Mouse (Mus musculus): ENCODE measurements around the gene Bcas2. TPM values are rescaled to one million over a fixed set of nuclear protein-coding genes. Genes with fewer than 3 reads are reported as not detected.
"Not testable (repeated sequence)": the region's sequence is repeated elsewhere in the genome, so short reads cannot be mapped to it uniquely, and the experiment has no call there.

Bcas2 gene
- polyA plus RNA-seq, 1 experiment from 2014 or later = 230 TPM

DNA sequence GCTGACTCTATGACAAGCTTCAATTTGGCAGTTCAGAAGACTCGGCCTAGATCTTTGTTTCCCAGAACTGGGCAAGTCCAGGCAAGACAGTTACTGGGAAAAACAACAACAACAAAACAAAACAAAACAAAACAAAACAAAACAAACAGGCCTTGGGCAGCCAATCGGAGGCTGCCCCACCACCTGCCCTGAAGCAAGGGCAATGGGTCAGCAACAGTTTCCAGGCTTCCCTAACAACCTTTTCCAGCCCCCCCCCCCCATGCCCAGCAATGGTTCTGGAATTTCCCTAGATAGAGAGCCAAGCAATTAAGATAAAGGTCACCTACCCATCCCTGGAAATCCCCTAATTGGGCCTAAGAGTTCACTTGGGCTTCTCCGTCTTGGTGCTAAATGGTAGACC, 33.0 kb downstream of the Bcas2 start:
- WGBS = 91% methylated on average over 3 of the region's 3 CpGs
- Histone ChIP-seq H3K4me3 (no peak overlapping the region), H3K4me2 (replicated peaks) (no peak overlapping the region), H3K4me1 (peaks cover 1% of the 10 kb centered on the region; the same call in 1 of the 2 replicates), H3K9me3 (peaks cover 8% of the 10 kb centered on the region; the same call in 1 of the 2 replicates), H3K27ac (no peak overlapping the region), H3K27me3 (no peaks in the 10 kb centered on the region), H3K9ac (no peak overlapping the region), H3K36me3 (no peaks in the 10 kb centered on the region)
- ATAC-seq (ENCODE audit: low FRiP score, low read depth) = no peak

DNA sequence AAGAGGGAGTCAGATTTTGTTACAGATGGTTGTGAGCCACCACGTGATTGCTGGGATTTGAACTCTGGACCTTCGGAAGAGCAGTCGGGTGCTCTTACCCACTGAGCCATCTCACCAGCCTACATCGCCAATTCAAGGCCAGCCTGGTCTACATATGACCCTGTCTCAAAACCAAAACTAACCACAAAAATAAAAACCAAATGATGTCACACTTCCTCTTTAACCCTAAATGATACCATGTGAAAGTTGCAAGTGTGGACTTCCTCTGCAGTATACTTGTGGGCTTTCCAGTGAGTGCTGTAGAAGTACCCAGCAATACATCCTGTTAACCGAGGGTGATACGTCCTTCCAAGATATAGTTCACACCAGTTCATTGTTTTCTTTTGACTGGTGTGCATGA, 34.9 kb downstream of the Bcas2 start:
- WGBS = 89% methylated on average over 6 of the region's 6 CpGs
- Histone ChIP-seq H3K36me3 (no peaks in the 10 kb centered on the region), H3K9me3 (no peaks in the 10 kb centered on the region)

DNA sequence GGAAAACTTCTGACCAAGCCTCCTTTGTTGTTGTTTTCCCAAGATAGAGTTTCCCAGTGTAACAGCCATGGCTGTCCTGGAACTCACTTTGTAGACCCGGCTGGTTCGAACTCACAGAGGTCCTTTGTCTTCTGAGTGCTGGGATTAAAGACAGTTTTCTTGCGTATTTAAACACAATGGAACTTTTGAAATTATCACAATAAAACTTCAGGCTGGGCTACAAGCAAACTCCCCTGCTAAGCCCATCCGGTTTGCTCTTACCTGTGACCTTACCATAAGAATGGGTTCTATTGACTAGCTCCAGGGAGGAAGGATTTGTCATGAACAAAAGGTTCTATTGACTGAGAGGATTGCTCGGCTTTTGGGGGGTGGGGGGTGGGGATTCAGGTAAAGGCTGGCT, 36.3 kb downstream of the Bcas2 start:
- H3K4me3 ChIP-seq = no peak overlapping the region
- H3K36me3 ChIP-seq = no peaks in the 10 kb centered on the region
- 0 out of 2 replicates have a peak, but pooled peaks cover 1% of the 10 kb centered on the region for H3K4me1 ChIP-seq
- H3K4me2 ChIP-seq (replicated peaks) = no peak overlapping the region
- WGBS = 55% methylated on average over 5 of the region's 5 CpGs
- no peaks in the 10 kb centered on the region for H3K27me3 ChIP-seq
- H3K9ac ChIP-seq = no peak overlapping the region
- no peaks in the 10 kb centered on the region for H3K9me3 ChIP-seq
- no peak overlapping the region for H3K27ac ChIP-seq
- ATAC-seq (ENCODE audit: low FRiP score, low read depth) = no peak

More for the DNA sequence above, 34.9 kb downstream of the Bcas2 start:
- Histone ChIP-seq H3K9ac (no peak overlapping the region), H3K27me3 (no peaks in the 10 kb centered on the region), H3K4me3 (no peak overlapping the region), H3K4me1 (no peaks in the 10 kb centered on the region), H3K27ac (no peak overlapping the region), H3K4me2 (replicated peaks) (no peak overlapping the region)
- ATAC-seq (ENCODE audit: low FRiP score, low read depth) = no peak

DNA sequence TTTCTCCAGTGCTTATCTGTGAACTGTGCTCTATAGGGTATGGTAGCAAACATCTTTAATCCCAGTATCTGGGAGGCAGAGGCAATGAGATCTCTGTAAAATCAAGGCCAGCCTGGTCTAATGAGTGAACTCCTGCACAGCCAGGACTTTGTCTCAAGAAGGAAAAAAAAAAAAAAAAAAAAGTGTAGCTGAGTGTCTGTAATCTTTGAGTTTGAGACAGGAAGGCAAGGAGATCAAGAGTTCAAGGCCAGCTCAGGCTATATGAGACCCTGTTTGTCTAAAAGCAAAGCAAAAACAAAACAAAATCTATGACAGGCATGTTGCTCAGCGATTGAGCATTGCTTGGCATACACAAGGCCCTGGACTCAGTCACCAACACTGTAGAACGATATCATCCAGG, 36.8 kb downstream of the Bcas2 start:
- Histone ChIP-seq H3K9ac (no peak overlapping the region), H3K36me3 (no peaks in the 10 kb centered on the region), H3K4me3 (no peak overlapping the region), H3K27me3 (no peaks in the 10 kb centered on the region), H3K9me3 (no peaks in the 10 kb centered on the region), H3K4me2 (replicated peaks) (no peak overlapping the region), H3K27ac (no peak overlapping the region), H3K4me1 (peaks cover 5% of the 10 kb centered on the region; the same call in 1 of the 2 replicates)
- no peak for ATAC-seq (ENCODE audit: low FRiP score, low read depth)
- WGBS = 74% methylated on average over 2 of the region's 2 CpGs

DNA sequence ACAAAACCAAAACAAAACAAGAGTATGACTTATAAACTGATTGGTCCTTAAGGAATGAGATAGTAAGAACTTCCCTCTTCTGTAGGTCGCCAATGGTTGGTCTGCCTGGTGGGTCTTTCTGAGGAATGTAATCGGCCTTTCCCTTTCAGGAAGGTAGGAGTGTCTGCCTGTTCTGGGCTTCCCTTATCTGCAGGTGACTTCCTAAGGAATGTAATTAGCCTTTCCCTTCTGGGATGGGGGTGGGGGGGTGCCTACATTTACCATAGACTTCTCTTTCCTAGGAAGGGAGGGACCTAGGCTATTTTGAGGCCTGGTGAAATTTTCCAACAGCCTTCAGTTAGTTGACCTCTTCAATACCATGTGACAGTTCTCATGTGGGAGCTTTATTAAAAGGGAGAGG, 39.6 kb downstream of the Bcas2 start:
- H3K27ac ChIP-seq = no peak overlapping the region
- H3K9me3 ChIP-seq = no peaks in the 10 kb centered on the region
- no peaks in the 10 kb centered on the region for H3K36me3 ChIP-seq
- no peaks in the 10 kb centered on the region for H3K27me3 ChIP-seq
- H3K4me2 ChIP-seq (replicated peaks) = no peak overlapping the region
- no peak overlapping the region for H3K9ac ChIP-seq
- WGBS = 89% methylated on average over 2 of the region's 2 CpGs
- no peak for ATAC-seq (ENCODE audit: low FRiP score, low read depth)
- no peak overlapping the region for H3K4me3 ChIP-seq
- H3K4me1 ChIP-seq = peaks cover 15% of the 10 kb centered on the region

DNA sequence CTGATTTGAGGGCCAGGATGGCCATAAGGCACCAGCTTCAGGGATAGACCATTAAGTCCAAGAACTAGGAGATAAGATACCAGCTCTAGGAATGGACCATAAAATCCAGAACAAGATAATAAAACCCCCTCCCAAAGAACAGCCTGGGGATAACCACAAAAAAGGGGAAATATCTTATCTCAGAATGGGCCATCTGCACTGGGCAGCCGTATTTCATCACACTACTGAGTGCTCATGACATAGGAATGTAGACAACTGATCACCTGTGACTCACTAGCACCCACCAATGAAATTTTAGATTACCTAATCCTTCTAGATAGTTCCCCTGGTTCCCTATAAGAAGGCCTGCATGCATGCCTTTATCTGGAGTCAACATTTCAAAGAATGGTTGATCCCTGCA, 40.7 kb downstream of the Bcas2 start:
- WGBS = 81% methylated on average over 1 of the region's 1 CpGs
- Histone ChIP-seq H3K9ac (no peak overlapping the region), H3K27ac (no peak overlapping the region), H3K9me3 (no peaks in the 10 kb centered on the region), H3K36me3 (no peaks in the 10 kb centered on the region), H3K4me3 (no peak overlapping the region), H3K27me3 (no peaks in the 10 kb centered on the region), H3K4me2 (replicated peaks) (no peak overlapping the region), H3K4me1 (peaks cover 15% of the 10 kb centered on the region)
- no peak for ATAC-seq (ENCODE audit: low FRiP score, low read depth)

DNA sequence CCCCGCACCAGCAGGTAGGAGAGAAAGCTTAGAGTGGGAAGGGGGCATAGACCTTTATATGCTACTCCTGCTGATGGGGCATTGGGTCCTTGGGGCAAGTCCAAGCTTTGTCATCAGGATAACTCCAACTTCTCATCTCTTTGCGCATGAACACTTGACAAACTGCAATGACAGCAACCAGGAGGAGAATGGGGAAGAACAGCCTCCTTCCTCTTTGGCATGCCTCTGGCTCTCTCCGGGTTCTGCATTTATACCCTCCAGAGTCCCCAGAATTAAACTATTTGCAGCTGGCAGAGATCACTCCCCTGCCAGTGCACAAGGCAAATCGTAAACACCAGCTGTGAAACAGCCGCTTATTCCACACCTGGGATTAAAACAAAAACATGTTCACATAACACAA, 42.1 kb downstream of the Bcas2 start:
- Histone ChIP-seq H3K4me2 (replicated peaks) (no peak overlapping the region), H3K27ac (no peak overlapping the region), H3K4me1 (peaks cover 15% of the 10 kb centered on the region), H3K9me3 (no peaks in the 10 kb centered on the region), H3K36me3 (no peaks in the 10 kb centered on the region), H3K9ac (no peak overlapping the region), H3K27me3 (no peaks in the 10 kb centered on the region), H3K4me3 (no peak overlapping the region)
- WGBS = 39% methylated on average over 5 of the region's 5 CpGs
- ATAC-seq (ENCODE audit: low FRiP score, low read depth) = no peak

DNA sequence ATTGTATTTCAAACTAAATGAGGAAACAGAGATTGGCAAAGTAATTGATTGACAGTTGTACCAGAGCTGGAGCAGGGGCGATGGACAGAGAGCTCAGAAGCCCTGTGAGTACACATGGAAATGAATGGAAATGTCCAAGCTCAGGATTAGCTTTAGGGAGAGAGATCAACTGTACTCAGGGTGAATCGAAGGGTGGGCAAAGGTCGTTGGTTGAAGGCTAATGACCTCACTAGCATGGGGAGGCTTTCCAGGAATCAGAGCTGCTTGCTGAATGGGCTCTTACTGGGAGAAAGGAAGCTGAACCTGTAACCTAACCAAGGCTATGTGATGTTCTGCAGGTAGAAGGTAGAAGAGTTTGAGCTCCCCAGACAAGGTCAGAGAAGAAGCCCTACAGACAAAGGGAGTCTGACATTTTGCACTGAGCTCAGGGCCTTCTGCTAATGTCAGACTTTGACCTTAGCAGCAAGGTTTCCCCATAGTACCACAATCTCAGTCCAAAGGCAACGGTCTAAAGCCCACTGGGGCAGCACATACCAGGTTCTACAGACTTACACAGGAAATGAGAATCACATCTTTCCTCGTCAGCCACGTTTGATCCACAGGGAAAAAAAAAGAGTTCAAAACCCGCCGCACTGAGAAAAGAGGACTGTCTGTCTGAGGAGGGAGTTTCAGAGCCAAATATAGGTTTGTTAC, 43.3 kb downstream of the Bcas2 start:
- Histone ChIP-seq H3K9me3 (no peaks in the 10 kb centered on the region), H3K27me3 (no peaks in the 10 kb centered on the region), H3K36me3 (no peaks in the 10 kb centered on the region), H3K9ac (no peak overlapping the region), H3K4me2 (replicated peaks) (no peak overlapping the region), H3K27ac (no peak overlapping the region), H3K4me3 (no peak overlapping the region), H3K4me1 (peaks cover 15% of the 10 kb centered on the region)
- 70% methylated on average over 8 of the region's 8 CpGs for WGBS
- no peak for ATAC-seq (ENCODE audit: low FRiP score, low read depth)

DNA sequence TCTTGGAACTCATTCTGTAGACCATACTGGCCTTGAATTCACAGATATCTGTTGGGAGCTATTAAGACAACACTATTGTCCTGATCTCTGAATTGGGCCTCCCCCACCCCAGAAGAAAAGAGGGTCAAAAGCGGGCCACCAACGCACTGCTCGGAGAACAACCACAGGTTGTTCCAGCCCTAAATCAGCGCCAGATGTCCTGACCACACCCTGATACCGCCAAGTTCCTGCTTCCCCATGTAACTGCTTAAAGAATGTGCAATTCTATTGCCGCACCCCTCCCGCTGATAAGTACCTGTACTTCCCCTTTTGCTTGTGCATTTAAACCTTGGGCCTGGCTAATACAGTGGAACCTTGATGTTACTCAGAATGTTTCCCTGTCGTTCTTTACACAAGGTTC, 43.9 kb downstream of the Bcas2 start:
- not testable (repeated sequence) for H3K27me3 ChIP-seq; H3K9me3 ChIP-seq; H3K4me2 ChIP-seq (replicated peaks); H3K27ac ChIP-seq; H3K4me3 ChIP-seq; H3K36me3 ChIP-seq; ATAC-seq (ENCODE audit: low FRiP score, low read depth); H3K9ac ChIP-seq
- peaks cover 15% of the 10 kb centered on the region for H3K4me1 ChIP-seq
- 79% methylated on average over 8 of the region's 8 CpGs for WGBS

DNA sequence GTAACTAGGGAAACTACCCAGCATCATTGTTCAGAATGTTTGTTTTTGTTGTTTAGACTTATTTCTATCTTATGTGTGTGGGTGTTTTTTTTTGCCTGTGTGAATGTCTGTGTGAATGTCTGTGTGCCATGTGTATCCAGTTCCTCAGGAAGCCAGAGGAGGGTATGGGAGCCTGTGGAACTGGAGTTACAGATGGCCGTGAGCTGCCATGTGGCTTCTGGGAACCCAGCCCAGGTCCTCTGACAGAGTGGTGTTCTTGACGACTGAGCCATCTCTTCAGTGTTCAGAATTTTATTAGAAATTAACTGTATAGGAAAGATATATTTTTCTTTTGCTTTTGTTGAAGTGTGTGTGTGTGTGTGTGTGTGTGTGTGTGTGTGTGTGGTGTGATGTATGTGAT, 50.0 kb downstream of the Bcas2 start:
- 56% methylated on average over 2 of the region's 2 CpGs for WGBS
- H3K9ac ChIP-seq = no peak overlapping the region
- no peaks in the 10 kb centered on the region for H3K4me1 ChIP-seq
- H3K27me3 ChIP-seq = no peaks in the 10 kb centered on the region
- H3K4me3 ChIP-seq = no peak overlapping the region
- no peak overlapping the region for H3K4me2 ChIP-seq (replicated peaks)
- H3K27ac ChIP-seq = no peak overlapping the region
- H3K9me3 ChIP-seq = no peaks in the 10 kb centered on the region
- no peak for ATAC-seq (ENCODE audit: low FRiP score, low read depth)
- no peaks in the 10 kb centered on the region for H3K36me3 ChIP-seq

DNA sequence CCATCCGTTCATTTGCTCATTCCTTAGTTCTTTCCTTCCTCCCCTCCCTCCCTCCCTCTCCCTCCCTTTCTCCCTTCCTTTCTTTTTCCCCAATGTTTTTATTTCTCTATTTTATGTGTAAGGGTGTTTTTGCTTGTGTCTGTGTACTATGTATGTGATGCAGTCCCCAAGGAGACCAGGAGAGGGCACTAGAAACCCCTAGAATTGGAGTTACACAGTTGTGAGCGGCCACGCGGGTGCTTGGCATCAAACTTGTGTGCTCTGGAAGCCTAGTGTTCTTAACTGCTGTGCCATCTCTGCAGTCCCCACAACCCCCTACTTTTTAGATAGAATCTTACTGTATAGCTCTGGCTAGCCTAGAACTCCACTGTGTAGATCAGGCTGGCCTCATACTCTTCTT, 52.3 kb downstream of the Bcas2 start:
- no peaks in the 10 kb centered on the region for H3K4me1 ChIP-seq
- no peak overlapping the region for H3K9ac ChIP-seq
- H3K4me3 ChIP-seq = no peak overlapping the region
- H3K9me3 ChIP-seq = peaks cover 16% of the 10 kb centered on the region
- no peak for ATAC-seq (ENCODE audit: low FRiP score, low read depth)
- H3K4me2 ChIP-seq (replicated peaks) = no peak overlapping the region
- no peaks in the 10 kb centered on the region for H3K36me3 ChIP-seq
- 58% methylated on average over 4 of the region's 4 CpGs for WGBS
- no peaks in the 10 kb centered on the region for H3K27me3 ChIP-seq
- H3K27ac ChIP-seq = no peak overlapping the region

DNA sequence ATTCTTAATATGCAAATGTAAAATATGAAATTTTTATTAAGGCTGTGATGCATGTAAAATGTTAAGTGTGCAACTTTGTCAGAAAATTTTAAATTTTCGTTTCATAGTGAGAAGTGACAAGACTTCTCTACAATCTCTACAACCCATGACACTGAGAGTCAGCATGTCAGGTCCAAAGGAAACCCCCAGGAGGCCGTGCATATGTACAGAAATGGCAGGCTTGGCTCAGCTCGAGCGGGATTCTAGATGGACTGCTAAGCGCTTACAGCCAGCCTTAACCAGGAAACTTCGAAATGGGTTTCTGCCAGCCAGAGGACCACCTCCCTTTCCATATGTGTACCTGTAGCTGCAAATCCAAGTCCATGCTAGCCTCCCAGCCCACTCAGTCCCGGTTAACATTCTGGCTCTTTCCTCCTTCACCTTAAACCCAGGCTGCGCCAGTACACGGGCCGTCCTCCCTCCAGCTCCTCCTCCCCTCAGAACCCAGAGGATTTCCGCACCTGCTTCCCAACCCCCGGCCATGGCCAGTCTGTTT, 52.8 kb downstream of the Bcas2 start:
- no peak overlapping the region for H3K27ac ChIP-seq
- H3K27me3 ChIP-seq = no peaks in the 10 kb centered on the region
- no peak overlapping the region for H3K4me2 ChIP-seq (replicated peaks)
- H3K4me3 ChIP-seq = no peak overlapping the region
- H3K4me1 ChIP-seq = no peaks in the 10 kb centered on the region
- no peak for ATAC-seq (ENCODE audit: low FRiP score, low read depth)
- no peak overlapping the region for H3K9ac ChIP-seq
- peaks cover 16% of the 10 kb centered on the region for H3K9me3 ChIP-seq
- H3K36me3 ChIP-seq = no peaks in the 10 kb centered on the region
- WGBS = 63% methylated on average over 12 of the region's 12 CpGs

DNA sequence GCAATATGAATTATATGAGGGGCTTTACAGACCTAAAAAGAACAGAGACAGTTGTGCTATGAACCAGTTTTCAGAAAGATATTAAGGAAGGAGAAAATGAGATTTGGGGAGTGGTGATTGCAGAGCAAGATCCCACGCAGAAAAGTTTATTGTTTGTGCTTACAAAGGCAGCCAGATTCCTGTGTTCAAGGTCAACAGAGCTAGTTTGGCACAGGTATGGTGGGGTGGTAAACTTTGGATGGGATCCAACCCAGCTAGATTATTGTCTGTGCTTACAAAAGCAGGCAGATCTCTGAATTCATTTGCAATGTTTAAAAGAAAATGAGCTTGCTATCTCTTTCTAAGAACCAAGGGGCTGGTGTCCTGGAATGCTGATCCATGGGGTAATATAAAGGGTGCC, 56.3 kb downstream of the Bcas2 start:
- Histone ChIP-seq H3K4me1 (no peaks in the 10 kb centered on the region), H3K9ac (no peak overlapping the region), H3K27ac (no peak overlapping the region), H3K36me3 (no peaks in the 10 kb centered on the region), H3K4me2 (replicated peaks) (no peak overlapping the region), H3K27me3 (no peaks in the 10 kb centered on the region), H3K4me3 (no peak overlapping the region), H3K9me3 (peaks cover 21% of the 10 kb centered on the region)
- no peak for ATAC-seq (ENCODE audit: low FRiP score, low read depth)
- WGBS = 88% methylated on average over 1 of the region's 1 CpGs

Measured in limb, embryonic 13.5 days (tissue).